Mouse (Mus musculus) testis, adult 2 months (tissue): ENCODE measurements around the gene Sh3pxd2a. TPM values are rescaled to one million over a fixed set of nuclear protein-coding genes. Genes with fewer than 3 reads are reported as not detected.

ENCODE experiments used
- H3K27ac ChIP-seq: fragments of 200-500 bp; 2 replicates; pipeline ENCODE4 v1.5.1; 2012; ENCODE audit warnings: low read depth, low read length; ENCODE audit not compliant: control insufficient read depth, insufficient read depth
- H3K27me3 ChIP-seq: fragments of 200-500 bp; 2 replicates; pipeline ENCODE4 v1.6.1; 2012; ENCODE audit warnings: mild to moderate bottlenecking, low read length, moderate library complexity; ENCODE audit not compliant: control insufficient read depth, insufficient read depth
- H3K36me3 ChIP-seq: fragments of 200-500 bp; 2 replicates; pipeline ENCODE4 v1.6.1; 2012; ENCODE audit warnings: mild to moderate bottlenecking, low read length; ENCODE audit not compliant: control insufficient read depth, insufficient read depth
- H3K4me1 ChIP-seq: fragments of 200-500 bp; 2 replicates; pipeline ENCODE4 v1.6.1; 2012; ENCODE audit warnings: low read length; ENCODE audit not compliant: control insufficient read depth, insufficient read depth
- H3K4me3 ChIP-seq: fragments of 200-500 bp; 2 replicates; pipeline ENCODE4 v1.5.1; 2012; ENCODE audit warnings: low read depth, mild to moderate bottlenecking, low read length, moderate library complexity, mixed read lengths; ENCODE audit not compliant: control insufficient read depth
- CTCF ChIP-seq: fragments of 200-500 bp; IDR thresholded peaks from 2 replicates; pipeline ENCODE4 v1.5.1; 2012; ENCODE audit warnings: low read depth, mild to moderate bottlenecking, inconsistent platforms, low read length, moderate library complexity; ENCODE audit not compliant: control insufficient read depth, insufficient read depth, insufficient replicate concordance
- POLR2A ChIP-seq: fragments of 200-500 bp; IDR thresholded peaks from 2 replicates; pipeline ENCODE4 v1.6.1; 2012; ENCODE audit warnings: low read depth, mild to moderate bottlenecking, inconsistent platforms, low read length, moderate library complexity; ENCODE audit not compliant: control insufficient read depth
- polyA plus RNA-seq: library from polyadenylated mRNA; depleted of rRNA; stranded (reverse); fragments of >200 nt; gene quantifications from 2 replicates; pipeline ENCODE4 v1.2.3, GENCODE M21; 2012

Gene Sh3pxd2a
- polyA plus RNA-seq, 1 experiment, result 1.2 TPM

DNA sequence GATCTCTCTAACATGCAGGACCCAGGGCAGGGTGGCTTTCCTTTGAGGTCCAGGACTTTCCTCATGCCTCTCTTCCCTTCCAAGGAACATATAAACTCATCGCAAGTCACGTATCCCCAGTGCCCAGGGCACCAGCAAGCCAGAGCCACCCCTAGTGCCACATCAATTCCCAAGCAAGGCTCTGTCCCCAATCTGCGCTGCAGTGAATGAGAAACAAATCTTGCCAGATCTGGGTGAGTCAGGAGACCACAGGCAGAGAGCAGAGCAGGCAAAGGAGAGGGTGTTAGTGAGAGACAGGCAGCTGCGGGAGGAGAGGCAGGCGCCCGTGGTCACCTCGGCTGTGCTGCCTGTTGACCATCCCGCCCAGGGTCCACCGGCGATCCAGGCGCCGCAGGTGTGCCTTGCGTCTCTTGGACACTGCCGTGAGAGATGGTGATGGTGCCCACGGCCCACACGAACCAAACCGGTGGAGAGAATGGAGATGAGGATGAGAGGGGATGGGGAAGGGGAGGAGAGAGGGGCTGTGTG is 181.4 kb downstream of the Sh3pxd2a start:
- Histone ChIP-seq H3K4me1 (peaks cover 4% of the 10 kb centered on the region), H3K27me3 (no peaks in the 10 kb centered on the region), H3K27ac (no peak overlapping the region), H3K4me3 (no peak overlapping the region), H3K36me3 (no peaks in the 10 kb centered on the region)
- no peak for TF ChIP-seq CTCF
- no peak for TF ChIP-seq POLR2A

DNA sequence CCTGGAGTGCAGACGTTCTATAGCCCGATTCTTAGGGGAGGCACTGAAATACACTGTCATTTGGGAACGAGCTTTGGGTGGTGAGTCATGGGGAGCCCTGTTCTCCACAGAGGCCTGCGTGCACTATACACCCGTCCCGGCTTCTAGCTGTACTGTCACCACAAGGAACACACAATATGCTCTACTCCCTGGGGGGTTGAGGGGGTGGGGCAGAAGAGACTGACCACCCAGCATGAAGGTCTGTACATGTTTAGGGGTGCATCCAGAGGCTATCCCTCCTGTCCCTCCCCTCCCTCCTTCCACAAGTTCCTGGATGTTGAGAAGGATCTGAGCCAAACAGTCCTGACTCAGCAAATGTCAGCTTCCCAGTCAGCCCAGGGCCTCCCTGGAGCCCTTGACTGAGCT is 182.1 kb downstream of the Sh3pxd2a start:
- H3K4me1 ChIP-seq, result peaks cover 4% of the 10 kb centered on the region
- H3K4me3 ChIP-seq, result no peak overlapping the region
- no peaks in the 10 kb centered on the region for H3K36me3 ChIP-seq
- TF ChIP-seq POLR2A, result no peak
- TF ChIP-seq CTCF, result no peak
- no peak overlapping the region for H3K27ac ChIP-seq
- H3K27me3 ChIP-seq, result no peaks in the 10 kb centered on the region

DNA sequence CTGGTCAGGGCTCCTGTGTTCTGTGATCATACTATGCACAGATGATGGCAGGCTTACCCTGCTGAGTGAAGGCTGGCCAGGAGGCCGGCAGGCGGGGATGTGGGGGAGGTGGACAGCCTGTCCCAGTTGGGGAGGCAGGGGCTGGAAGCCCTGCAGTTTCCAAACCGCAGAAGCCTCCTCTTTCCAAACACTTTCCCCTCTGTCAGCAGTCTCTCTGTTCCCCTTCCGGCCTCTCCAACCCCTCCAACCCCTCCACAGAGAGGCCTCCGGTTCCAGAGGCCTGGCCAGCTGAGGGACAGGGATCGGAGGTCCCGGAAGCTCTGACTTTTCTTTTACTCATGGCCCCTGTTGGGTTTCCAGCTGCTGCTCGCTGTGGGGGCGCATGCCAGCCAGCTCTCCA is 183.3 kb downstream of the Sh3pxd2a start:
- TF ChIP-seq POLR2A, result no peak
- TF ChIP-seq CTCF, result no peak
- H3K27ac ChIP-seq, result no peak overlapping the region
- H3K4me1 ChIP-seq, result peaks cover 4% of the 10 kb centered on the region
- no peaks in the 10 kb centered on the region for H3K27me3 ChIP-seq
- no peak overlapping the region for H3K4me3 ChIP-seq
- H3K36me3 ChIP-seq, result no peaks in the 10 kb centered on the region

DNA sequence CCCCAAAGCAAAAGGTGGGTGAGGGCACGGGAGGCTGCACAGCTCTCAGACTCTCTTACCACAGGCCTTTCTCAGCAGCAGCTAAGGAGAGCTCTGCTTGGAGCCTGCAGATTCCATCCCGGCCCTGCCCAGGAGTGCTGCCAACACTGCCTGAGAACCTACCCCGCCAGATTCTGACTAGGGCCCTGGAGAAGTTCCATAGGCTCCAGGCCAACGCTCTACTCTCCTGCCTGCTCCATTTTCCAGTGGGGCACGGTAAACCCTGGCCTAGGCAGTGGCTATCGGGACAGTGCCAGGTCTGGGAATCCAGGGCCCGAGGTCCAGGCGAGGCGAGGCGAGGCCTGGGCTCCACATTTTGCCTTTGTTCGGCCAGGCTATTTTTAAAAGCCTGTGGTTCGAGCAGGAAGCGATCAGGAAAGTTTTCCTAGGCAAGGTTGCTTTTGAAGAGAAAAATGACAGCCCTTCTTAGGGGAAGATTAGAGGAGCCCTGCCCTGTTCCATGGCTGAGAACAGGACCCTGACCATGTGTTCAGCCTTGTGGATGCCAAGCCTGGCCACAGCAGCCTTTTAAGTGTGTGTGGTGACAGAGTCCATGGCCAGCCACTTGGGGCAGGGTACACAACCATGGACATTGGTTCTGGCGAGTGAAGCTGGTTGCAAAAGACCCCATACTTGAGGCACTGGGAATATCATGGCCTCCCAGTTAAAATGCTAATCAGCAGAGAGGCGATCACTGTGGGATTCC is 184.2 kb downstream of the Sh3pxd2a start:
- no peaks in the 10 kb centered on the region for H3K27me3 ChIP-seq
- H3K4me3 ChIP-seq, result no peak overlapping the region
- H3K36me3 ChIP-seq, result no peaks in the 10 kb centered on the region
- peak overlapping the region; percentile 46; the same call in 1 of the 2 replicates for H3K27ac ChIP-seq
- TF ChIP-seq CTCF (no peak), POLR2A (no peak)
- H3K4me1 ChIP-seq, result peaks cover 4% of the 10 kb centered on the region

DNA sequence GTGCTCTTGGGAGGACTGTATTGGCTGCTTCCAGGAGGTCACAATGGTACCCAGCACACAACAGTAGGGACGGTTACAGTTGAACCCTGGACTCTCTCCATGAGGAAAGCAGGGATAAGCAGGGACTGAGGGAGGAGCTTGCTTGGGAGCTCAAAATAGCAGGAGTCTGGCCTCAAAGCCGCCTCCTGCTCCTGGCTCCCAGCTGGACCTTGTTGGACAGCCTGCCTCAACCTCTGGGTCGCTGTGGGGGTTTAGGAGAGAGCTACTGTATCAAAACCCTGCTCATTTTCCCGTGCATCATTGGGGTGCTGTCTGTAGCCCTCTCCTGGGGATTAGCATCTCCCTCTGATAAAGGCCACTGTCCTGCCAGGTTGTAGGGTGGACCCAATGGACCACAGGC is 184.8 kb downstream of the Sh3pxd2a start:
- H3K4me1 ChIP-seq, result peaks cover 4% of the 10 kb centered on the region
- peak overlapping the region; percentile 46; the same call in 1 of the 2 replicates for H3K27ac ChIP-seq
- H3K27me3 ChIP-seq, result no peaks in the 10 kb centered on the region
- H3K4me3 ChIP-seq, result no peak overlapping the region
- no peaks in the 10 kb centered on the region for H3K36me3 ChIP-seq
- TF ChIP-seq POLR2A, result no peak
- no peak for TF ChIP-seq CTCF

DNA sequence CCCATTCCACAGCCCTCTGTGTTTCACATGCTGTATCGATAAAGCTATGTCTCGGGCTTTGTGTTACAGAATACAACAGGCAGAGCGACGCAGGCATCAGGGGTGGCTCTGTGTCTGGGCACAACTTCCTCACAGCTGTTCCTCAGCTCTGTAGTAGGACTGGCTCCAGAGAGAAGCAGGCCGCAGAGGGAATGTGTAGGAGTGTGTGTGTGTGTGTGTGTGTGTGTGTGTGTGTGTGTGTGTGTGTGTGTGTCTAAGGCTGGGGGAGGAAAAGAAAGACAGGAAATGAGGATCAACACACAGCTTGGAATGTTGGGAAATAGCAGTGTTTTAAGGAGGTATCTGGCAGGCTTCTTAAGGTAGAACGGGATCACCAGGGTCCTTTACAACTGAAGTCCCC is 187.5 kb downstream of the Sh3pxd2a start:
- Histone ChIP-seq H3K4me3 (no peak overlapping the region), H3K36me3 (no peaks in the 10 kb centered on the region), H3K27me3 (no peaks in the 10 kb centered on the region), H3K27ac (no peak overlapping the region), H3K4me1 (peaks cover 4% of the 10 kb centered on the region)
- no peak for TF ChIP-seq POLR2A
- no peak for TF ChIP-seq CTCF

DNA sequence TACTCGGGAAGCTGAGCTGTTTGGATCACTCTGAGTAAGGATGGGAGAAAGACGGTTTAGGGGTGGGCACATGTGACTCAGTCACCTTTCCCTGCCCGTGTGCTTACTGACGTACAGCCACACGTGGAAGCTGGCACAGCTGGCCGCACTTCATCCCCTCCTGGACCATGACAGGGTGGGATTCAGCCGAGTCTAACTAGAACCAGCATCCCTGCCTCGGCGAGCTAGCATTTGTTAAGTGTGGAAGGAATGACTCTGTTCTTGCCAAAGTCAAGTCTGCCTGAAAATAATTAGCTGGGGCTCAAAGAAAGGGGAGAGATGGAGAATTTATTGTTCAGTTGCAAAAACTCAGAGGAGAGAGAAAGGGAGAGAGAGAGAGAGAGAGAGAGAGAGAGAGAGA is 193.7 kb downstream of the Sh3pxd2a start:
- H3K27me3 ChIP-seq, result no peaks in the 10 kb centered on the region
- TF ChIP-seq CTCF (no peak), POLR2A (no peak)
- H3K4me1 ChIP-seq, result no peaks in the 10 kb centered on the region
- H3K36me3 ChIP-seq, result no peaks in the 10 kb centered on the region
- H3K4me3 ChIP-seq, result no peak overlapping the region
- H3K27ac ChIP-seq, result no peak overlapping the region

DNA sequence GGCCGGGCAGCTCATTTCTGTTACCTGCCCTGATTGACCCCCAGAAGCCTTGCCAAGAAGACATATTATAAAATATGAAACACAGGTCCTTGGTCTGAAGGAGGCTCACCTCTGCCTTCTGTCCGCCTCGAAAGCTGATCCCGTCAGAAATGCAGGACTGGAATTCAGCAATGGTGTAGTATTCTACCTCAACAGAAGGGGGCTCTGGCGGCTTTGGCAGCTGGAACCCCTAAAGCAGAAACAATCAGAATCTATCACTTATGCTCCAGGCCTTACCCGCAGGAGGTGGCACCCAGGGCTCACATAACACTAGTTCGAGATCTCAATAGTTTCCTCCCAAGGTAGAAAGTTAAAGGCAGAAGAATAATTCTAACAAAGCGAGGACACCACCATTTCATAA is 194.5 kb downstream of the Sh3pxd2a start:
- H3K4me3 ChIP-seq, result no peak overlapping the region
- TF ChIP-seq POLR2A, result no peak
- no peak for TF ChIP-seq CTCF
- H3K4me1 ChIP-seq, result no peaks in the 10 kb centered on the region
- no peaks in the 10 kb centered on the region for H3K36me3 ChIP-seq
- no peak overlapping the region for H3K27ac ChIP-seq
- H3K27me3 ChIP-seq, result no peaks in the 10 kb centered on the region
